Mouse (Mus musculus) megakaryocyte, embryonic 14.5 days (primary cell): Measurements from ENCODE around the gene Lrpprc.

Experiments
- FLI1 ChIP-seq: IDR thresholded peaks from 2 replicates; pipeline ENCODE4 v1.6.1; 2012; ENCODE audit warnings: low read length, inconsistent platforms, mixed read lengths
- GATA1 ChIP-seq: IDR thresholded peaks from 3 replicates; pipeline ENCODE4 v1.6.1; 2012; ENCODE audit warnings: mixed read lengths, low read length, inconsistent platforms, borderline replicate concordance

DNA sequence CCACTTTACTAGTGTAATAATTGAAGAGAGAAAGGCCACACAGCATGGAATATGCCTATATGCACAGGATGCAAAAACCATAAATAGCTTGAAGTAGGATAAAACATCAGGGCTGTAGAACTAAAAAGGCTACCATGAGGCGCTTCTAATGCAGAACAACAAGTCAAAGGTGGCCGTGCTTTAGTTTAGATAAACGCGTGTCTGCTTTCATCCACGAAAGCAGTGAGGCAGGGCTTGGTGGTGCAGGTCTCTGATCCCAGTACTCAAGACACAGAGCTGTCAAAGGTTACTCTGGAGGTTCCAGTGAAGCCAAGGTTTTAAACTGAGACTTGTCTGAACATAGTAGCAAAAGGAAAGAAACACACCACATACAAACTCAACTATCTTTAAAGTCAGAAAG, 61.4 kb downstream of the Lrpprc start:
- TF ChIP-seq GATA1, result no peak
- TF ChIP-seq FLI1, result no peak
